Mouse (Mus musculus): Measurements from ENCODE around the gene Golga2. TPM values are rescaled to one million over a fixed set of nuclear protein-coding genes. Genes with fewer than 3 reads are reported as not detected.

Gene Golga2
- polyA plus RNA-seq, 1 experiment from 2014 or later = 20.2 TPM

Small RNA genes within 50 kb of the gene (microRNA-seq; reads per million reads assigned to microRNA genes)
- gene Gm23363 (0.34 reads per million), gene Mir199b (657 reads per million, percentile 75 among the genes with 10 or more reads in this experiment)

Other genes starting within 250 kb of the Golga2 start
- gene Fam78a, start 202.5 kb upstream of the Golga2 start, polyA plus RNA-seq (2014; fragmentation: Nextera tagmentation; extraction: Ambion mirVana) = 1.5 and 1.7 TPM in 2 replicates
- 4.2 and 4.8 TPM in 2 replicates for gene Plpp7, start 191.9 kb upstream of the Golga2 start, polyA plus RNA-seq (2014; fragmentation: Nextera tagmentation; extraction: Ambion mirVana)
- 48.4 and 52.8 TPM in 2 replicates for gene Prrc2b, start 136.3 kb upstream of the Golga2 start, polyA plus RNA-seq (2014; fragmentation: Nextera tagmentation; extraction: Ambion mirVana)
- gene Pomt1, start 50.8 kb upstream of the Golga2 start, polyA plus RNA-seq (2014; fragmentation: Nextera tagmentation; extraction: Ambion mirVana) = 26.9 and 27.6 TPM in 2 replicates
- gene Uck1, start 27.2 kb upstream of the Golga2 start, polyA plus RNA-seq (2014; fragmentation: Nextera tagmentation; extraction: Ambion mirVana) = 61.8 and 65.8 TPM in 2 replicates
- gene Swi5, start 691 bp downstream of the Golga2 start, polyA plus RNA-seq (2014; fragmentation: Nextera tagmentation; extraction: Ambion mirVana) = 162 and 198 TPM in 2 replicates
- 48.4 and 53.1 TPM in 2 replicates for gene Ciz1, start 64.9 kb downstream of the Golga2 start, polyA plus RNA-seq (2014; fragmentation: Nextera tagmentation; extraction: Ambion mirVana)
- 22.7 TPM in 2 replicates for gene Dnm1, start 66.0 kb downstream of the Golga2 start, polyA plus RNA-seq (2014; fragmentation: Nextera tagmentation; extraction: Ambion mirVana)
- 35.7 and 36.8 TPM in 2 replicates for gene 1110008P14Rik, start 94.6 kb downstream of the Golga2 start, polyA plus RNA-seq (2014; fragmentation: Nextera tagmentation; extraction: Ambion mirVana)
- gene Lcn2, start 100.9 kb downstream of the Golga2 start, polyA plus RNA-seq (2014; fragmentation: Nextera tagmentation; extraction: Ambion mirVana) = 0.93 TPM in 1 of 2 replicates, not detected in the other
- 36.4 and 37.0 TPM in 2 replicates for gene Ptges2, start 108.5 kb downstream of the Golga2 start, polyA plus RNA-seq (2014; fragmentation: Nextera tagmentation; extraction: Ambion mirVana)
- 5.8 and 6.0 TPM in 2 replicates for gene Naif1, start 163.1 kb downstream of the Golga2 start, polyA plus RNA-seq (2014; fragmentation: Nextera tagmentation; extraction: Ambion mirVana)
- gene Slc25a25, start 164.1 kb downstream of the Golga2 start, polyA plus RNA-seq (2014; fragmentation: Nextera tagmentation; extraction: Ambion mirVana) = 17.8 and 18.2 TPM in 2 replicates
- 10.3 and 11.4 TPM in 2 replicates for gene Fam102a, start 247.9 kb downstream of the Golga2 start, polyA plus RNA-seq (2014; fragmentation: Nextera tagmentation; extraction: Ambion mirVana)

Data from intestine, embryonic 14.5 days (tissue).